Mouse (Mus musculus) thymus, postnatal 36 days (tissue): Measurements from ENCODE around the gene Gm42674.

Experiments
- DNase-seq, 2 experiments: peaks; one replicate each; pipeline ENCODE4 v3.0.0; 2022; ENCODE audit warnings: mixed read lengths in 2 of 2

Gm42674 gene

DNA sequence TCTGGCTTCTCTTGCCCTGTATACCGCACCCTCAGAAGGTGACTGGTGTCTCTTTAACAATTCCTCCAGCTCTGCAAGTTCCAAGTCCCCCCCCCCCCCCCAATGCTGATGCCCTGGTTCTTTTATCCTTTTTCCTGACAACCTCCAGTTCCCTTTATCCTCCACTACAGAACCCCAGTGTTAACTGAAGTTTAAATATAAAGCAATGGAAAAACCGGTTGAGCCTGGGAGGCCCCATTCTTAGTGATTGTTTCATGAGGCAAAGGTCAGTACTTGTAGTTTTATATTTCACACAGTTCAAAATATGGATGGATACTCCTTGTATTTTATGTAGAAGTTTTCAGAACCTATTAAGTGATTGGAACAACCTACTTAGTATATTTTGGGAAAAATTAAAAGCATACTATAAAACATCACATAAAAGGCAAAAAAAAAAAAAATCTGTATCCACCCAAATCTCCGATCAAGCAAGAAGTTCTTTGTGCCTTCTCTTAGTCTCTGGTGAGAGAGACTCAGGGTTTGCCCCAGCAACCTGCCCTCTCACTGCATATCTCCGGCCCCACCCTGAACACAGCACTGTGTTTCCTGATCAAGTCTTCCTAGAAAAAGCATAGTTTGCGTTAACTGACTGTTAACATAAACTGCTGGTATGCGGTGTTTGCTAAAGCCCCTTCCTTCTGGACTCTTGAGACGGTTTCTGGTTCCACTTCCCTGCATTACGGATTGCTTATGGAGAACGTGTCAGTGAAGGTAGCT lies 24.7 kb downstream of the Gm42674 start:
- no peak for DNase-seq

DNA sequence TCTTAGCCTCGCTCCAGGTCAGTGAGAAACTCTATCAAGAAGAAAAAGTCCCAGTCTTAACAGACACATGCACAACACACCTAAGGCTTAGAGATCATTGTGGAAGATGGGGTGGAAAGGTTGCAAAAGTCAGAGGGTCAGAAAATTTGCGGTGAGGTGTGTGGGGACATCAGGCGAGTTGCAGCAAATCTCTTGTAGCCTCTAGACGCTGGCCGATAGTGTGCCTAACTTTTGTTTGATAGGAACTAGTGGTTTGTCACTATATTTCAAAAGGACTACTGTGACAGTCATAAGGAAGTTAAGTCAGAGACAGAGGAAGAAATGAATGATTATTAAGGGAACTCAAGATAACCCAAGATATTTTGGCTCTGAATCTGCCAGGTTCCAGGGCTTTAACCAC lies 25.7 kb downstream of the Gm42674 start:
- DNase-seq, result no peak

DNA sequence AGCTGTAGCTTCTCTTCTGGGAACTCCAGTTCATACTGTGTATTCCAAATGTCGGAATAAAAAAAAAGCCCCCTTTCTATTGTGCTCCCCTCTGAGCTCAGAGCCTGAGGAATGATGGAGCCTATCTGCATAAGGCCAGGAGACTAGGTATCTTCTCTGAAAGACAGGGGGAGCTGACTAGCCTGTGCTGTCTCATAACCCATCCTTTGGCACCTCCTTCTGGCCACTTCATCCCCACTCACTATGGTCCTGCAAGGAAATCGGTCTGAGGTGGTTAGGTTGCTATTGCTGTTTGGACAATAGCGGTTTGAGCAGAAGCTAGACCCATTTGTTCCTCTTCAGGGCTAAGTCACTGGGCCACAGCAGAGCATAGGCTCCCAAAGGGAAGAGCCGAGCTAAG lies 26.1 kb downstream of the Gm42674 start:
- peak; percentile 17 to 25 for DNase-seq

DNA sequence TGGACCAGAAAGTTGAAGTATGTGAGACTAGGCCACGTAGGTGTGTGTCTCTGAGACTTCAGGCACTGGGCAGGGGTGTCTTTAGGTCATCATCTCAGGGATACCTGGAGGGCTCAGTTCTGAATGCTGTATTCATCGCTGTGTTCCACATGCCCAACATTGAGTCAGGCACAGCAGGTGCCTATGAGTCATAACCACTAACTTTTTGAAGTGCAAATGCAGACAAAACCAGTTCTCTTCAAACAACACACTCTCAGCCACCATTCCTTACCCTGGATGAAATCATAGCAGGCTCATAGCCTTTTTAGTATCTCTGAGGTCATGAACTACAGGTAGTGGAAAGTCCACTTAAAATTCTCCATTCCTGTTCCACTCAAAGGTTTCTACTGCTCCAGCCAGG lies 27.6 kb downstream of the Gm42674 start:
- no peak for DNase-seq

DNA sequence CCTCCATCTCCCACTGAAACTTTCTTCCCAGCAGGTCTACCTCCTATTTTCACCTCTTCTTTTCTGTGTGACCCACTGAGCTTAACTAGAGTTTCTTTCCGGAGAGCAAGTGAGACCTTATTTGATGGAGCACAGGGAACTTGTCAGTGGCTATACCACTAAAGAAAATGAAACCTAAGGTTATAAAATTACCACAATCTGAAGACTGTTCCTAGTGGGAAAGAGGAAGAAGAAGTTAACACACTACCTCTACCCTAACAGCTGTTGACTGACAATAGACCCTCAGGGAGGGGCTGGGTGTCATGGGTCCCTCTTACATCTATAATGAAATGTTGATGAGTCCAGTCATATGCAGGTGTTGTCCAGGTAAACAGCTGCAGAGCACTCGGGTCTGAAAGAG lies 30.3 kb downstream of the Gm42674 start:
- DNase-seq, result no peak

DNA sequence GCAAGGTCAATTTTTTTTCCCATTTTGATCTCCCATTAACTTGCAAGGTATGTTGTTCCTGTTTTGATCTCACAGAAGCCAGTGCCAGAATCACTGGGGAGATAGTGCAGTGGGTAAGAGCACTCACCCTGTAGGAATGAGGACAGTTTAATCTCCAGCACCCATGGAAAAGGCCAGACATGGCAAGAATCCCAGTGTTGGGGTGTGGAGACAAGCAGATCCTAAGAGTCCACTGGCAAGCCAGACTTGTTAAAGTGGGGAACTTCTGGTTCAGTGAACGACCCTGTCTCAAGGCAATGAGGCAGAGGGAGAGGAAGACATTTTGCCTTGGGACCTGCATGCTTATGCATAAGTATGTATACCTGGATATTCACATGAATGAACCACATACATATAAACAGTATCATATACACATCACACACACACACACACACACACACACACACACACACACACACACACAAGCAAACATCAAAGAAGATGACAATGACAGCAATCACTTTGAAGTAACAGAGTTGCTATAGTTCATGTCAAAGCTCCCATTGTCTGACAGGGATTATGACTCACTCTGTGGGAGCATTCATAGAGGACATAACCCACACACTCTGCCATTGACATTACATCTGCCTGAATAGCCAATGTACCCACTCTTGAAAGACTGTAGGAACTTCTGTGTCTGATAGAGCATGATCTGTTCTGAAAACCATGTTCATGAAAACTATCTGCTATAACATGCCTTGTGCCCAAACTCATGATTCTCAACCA lies 37.0 kb downstream of the Gm42674 start:
- DNase-seq, result no peak

DNA sequence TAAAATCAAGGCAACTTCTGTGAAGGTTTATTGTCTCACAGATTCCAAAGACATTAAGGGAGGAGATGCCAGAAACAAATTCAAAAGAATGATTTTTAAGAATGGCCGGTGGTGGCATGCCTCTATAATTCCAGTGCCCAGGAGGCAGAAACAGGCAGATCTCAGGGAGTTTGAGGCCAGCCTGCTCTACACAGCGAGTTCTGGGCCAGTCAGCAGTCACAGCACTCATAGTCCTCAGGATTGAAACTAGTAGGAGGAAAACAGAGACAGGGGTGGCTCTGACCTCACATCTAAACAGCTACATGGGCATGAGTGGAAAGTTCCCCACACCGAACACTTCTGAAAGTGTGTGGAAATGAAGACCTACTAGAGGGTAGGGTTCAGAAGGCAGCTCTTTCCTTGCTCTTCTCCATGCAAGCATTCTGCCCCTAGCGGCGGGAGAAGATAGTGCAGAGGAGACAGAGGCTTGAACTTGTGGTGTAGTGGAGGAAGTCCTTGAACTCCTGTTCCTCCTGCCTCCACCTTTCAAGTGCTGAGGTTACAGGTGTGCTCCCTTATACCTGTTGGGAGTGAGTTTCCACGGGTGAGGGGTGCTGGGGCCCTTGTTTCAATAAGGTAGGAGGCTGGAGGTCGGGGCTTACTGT lies 37.9 kb downstream of the Gm42674 start:
- peak; percentile 64 to 65 for DNase-seq

DNA sequence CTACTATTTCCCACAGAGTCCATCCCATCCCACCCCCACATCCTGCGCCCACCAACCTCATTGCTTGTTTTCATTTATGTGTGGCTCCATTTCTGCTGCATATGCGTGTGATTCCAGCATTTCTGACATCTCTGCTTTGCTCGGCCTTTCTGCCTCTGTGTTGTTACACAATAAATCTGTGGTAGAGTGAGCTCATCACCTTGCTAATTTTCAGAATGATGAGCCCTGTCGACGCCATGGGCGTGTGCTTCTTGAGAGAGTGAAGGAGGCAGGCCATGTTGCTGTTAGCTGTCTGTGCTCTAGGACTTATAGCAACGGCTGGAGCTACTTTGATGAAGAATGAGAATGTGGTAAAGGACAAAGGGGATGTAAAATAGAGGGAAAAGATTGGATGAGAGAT lies 39.3 kb downstream of the Gm42674 start:
- DNase-seq, result no peak

DNA sequence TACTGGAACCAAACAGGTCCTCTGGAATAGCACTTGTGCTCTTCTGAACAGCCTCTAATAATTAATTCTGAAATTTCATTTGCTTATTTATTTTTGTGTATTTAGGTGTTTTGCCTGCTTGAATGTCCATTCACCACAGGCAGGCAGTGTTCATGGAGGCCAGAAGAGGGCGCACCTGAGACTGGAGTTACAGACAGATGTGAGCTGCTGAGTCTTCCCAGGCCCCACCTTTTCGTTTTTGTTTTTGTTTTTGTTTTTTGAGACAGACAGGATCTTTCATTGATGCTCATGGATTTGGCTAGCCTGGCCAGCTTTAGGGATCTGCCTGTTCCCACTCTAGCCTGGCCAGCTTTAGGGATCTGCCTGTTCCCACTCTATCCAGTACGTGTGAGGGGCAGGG lies 42.5 kb downstream of the Gm42674 start:
- peak; percentile 58 to 62 for DNase-seq

DNA sequence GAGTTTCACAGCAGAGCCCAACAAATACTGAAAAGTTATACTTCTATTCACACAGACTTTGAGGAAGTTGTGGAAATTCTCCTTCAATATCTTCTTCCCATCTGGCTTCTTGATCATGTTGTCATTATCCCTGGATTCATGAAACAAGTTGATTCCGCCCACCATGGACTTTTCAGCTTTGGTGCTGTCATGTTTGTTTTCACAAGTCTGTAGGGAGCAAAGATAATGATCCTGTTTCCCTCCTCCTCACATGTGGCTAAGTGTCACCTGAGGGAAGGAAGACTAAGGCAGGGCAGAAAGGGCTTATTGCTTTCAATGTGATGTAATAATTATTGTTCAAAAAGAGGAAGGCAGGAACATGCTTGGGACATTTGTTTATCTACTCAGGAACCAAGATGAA lies 45.6 kb downstream of the Gm42674 start:
- DNase-seq, result no peak

DNA sequence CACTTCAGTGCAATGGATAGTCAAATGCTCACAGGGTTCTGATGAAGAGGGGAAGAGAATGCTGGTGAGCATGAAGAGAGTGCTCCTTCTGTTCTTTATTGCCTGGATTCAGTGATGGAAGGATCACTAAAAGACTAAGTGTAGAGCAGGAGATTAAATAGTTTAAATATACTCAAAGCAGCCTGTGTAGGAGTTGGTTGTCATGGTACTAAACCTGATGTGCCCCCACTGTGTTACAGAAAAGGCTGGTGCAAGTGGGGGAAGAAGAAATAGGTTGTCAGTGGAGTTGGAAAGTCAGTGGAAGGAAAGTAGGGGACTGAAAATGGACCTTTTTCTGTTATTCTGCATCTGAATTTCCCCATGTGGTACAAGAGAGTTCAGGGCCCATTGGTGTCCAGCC lies 47.3 kb downstream of the Gm42674 start:
- no peak for DNase-seq

DNA sequence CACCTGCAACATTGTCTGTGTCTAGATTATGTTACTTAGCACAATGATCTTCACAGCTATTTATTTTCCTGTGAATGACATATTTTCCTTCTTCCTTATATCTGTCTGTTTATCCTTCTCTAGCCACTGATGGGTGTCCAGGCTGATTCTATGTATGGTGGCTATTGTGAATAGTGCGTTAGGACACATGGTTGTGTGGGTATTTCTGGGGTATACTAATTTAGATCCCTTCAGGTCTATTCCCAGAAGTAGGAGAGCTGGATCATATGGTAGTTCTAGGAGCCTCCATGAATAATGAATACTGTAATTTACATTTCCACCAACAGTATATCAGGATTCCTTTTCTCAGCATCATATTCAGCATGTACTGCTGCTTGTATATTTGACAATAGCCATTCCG lies 48.1 kb downstream of the Gm42674 start:
- no peak for DNase-seq

DNA sequence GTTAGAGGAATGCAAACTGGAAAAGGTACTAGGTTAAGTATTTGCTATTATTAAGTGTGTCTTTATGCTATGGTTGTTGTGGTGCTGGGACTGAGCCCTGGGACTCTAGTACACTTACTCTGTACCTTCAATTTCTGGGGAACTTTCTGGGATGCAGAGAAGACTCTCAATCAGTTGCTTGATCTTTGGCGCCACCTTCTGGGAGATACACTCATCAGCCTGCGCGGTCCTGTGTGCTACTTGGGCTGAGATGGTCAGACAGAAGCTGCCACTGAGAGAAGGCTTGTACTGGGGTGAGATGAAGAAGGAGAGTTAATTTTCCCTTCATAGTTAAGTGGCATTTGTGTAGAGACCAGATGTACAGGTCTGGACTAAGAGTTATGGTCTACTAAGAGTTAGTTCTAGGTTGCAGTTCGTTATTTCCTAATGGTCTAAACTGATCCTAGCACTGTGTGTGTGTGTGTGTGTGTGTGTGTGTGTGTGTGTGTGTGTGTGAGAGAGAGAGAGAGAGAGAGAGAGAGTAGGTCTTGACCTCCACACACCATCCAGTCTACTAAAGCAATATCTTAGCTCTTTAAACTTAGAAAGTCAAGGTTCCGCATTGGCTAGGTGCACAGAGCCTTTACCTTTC lies 51.3 kb downstream of the Gm42674 start:
- DNase-seq, result peak; percentile 38 to 61

DNA sequence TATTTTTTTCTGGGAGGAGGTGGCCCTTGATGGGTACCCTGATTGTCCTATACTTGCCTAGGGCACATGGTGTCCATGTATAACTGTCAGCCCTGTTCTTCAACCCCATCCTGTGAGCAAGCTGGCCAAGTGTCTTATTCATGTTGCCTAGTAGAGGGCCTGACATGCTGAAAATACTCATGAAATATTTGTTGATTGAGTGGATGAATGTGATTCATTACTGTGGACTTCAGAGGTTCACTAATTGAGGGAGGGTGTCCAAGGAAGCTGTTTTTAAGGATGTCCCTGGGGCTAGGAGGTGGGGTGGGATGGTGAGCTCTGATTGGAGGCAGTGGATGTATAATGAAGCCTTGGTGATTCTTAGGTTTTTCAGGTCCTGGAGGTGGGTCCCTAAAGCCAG lies 52.0 kb downstream of the Gm42674 start, which contains the start of gene S100a7a:
S100a7a (plus strand) TSS at position 301 of the 400 bp plus-strand sequence.
- DNase-seq, result no peak
